Mouse (Mus musculus) 416B (cell line): ENCODE measurements around the gene Lce1f.
"Not testable (repeated sequence)": the region's sequence is repeated elsewhere in the genome, so short reads cannot be mapped to it uniquely, and the experiment has no call there.

ENCODE experiments used
- DNase-seq: peaks from one replicate; pipeline ENCODE4 v3.0.0; 2011; ENCODE audit warnings: low read depth

The Lce1f gene

DNA sequence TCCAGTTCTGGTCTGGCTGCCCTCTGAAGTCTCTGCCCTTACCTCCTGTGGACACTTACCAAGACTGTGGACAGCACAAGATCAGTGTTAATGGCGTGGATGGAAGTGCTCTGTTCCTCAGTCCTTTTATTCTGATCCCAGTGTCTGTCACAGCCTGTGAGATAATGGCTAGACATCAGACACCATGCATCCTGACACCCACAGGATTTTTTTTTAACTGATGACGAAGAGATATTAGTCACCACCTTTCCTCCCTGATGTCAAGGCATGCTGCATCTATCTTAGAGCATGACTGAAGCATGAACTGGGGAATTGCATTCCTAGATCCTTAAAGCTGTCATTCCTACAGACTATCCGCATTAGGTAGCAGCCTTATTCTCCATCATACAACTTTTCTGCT is at the start of gene Lce1f:
Gene Lce1f (minus strand): TSS at position 101 of the 400 bp plus-strand sequence.
- no peak for DNase-seq

DNA sequence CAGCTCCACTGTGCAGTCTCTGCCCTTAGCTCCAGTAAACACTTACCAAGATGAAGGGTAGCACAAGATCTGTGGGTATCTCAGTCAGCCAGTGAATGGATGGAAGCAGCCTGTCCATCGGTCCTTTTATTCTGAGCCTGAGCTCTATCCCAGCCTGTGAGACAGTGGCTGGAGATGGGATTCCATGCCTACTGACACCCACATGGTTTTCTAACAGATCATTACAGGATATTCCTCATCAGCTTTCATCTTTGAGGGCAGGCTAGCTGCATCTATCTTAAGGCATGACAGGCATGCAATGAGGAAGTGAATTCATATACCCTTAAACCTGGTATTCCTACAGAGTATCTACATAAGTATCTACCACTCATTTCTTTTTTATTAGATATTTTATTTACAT is 44.8 kb upstream of the Lce1f start, which contains the start of gene Lce1h:
Gene Lce1h (minus strand): TSS at position 101 of the 400 bp plus-strand sequence.
- no peak for DNase-seq

- DNase-seq: peak; percentile 10
These were observed 33.0 kb upstream of the Lce1f start for GRCm38 (mm10) chr3:92753197-92753596.

DNA sequence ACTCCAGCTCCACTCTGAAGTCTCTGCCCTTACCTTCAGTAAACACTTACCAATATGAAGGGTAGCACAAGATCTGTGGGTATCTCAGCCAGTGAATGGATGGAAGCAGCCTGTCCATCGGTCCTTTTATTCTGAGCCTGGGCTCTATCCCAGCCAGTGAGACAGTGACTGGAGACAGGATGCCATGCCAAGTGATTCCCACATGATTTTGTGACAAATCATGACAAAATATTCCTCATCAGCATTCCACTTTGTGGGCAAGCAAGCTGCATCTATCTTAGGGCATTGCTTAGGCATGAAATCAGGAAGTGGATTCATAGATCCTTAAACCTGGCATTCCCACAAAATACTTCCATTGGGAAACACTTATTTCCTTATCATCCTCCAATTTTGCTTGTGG is 32.1 kb upstream of the Lce1f start, which contains the start of gene Lce1g:
Gene Lce1g (minus strand): TSS at position 101 of the 400 bp plus-strand sequence.
- no peak for DNase-seq

DNA sequence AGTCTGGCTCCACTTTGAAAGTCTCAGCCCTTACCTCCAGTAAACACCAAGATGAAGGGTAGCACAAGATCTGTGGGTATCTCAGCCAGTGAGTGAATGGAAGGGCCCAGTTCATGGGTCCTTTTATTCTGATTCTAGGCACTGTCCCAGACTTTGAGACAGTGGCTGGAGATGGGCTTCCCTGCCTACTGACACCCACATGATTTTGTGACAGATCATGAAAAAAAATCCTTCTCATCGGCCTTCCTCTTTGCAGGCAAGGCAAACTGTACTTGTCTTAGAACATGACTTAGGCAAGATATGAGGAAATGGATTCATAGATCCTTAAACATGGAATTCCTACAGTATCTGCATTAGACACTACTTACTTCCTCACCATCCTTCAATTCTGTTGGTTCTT is 18.8 kb upstream of the Lce1f start, which contains the start of gene Gm38119:
Gene Gm38119 (minus strand): TSS at position 101 of the 400 bp plus-strand sequence.
- DNase-seq: no peak

DNA sequence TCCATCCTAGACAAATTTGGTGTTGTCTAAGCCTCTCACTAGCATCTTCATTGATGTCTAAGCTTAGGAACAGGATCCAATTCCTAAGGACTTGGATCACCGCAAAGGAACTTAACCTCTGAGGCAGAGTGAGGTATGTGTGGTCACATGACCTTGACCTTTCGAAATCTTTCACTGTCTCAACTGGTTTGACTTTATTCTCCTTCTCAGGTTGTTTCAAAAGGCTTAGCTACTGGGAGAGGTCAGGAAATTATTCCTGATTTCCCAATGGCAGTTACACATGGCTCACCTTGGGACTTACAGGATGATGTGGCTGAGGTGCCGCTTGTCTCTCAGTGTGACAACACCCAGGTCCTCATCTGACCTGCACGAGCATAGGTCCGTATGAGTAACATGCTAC is 2.5 kb upstream of the Lce1f start:
- no peak for DNase-seq

- DNase-seq: peak; percentile 4
These were observed 5.0 kb downstream of the Lce1f start for GRCm38 (mm10) chr3:92715122-92715521.

DNA sequence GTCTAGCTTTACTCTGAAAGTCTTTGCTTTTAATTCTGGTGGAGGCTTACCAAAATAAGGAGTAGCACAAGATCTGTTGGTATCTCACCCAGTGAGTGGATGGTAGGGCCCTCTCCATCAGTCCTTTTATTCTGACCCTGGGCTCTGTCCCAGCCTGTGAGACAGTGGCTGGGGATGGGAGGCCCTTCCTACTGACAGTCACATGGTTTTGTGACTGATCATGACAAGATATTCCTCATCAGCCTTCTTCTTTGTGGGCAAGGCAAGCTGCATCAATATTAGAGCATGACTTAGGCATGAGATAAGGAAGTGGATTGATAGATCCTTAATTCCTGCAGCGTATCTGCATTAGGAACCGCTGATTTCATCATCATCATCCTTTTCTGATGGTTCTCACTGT is 11.2 kb downstream of the Lce1f start, which contains the start of gene Lce1e:
Gene Lce1e (minus strand): TSS at position 101 of the 400 bp plus-strand sequence.
- DNase-seq: no peak

DNA sequence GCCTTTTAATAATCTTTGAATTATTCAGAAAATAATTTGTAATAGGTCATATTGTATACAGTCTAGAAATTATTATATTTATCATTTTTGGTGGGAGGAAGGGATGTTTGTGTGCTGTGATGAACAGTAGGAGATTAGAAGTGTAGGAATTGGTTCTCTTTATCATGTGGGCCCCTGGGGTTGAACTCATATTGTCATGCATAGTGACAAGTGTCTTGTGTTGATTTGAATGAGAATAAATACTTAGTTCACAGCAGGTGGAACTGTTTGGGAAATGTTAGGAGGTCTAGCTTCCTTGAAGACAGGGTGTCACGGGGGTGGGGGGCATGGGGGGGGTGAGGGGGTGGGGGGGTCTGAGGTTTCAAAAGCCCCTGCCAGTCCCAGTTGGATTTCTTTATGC is 25.5 kb downstream of the Lce1f start:
- DNase-seq: no peak

- peak; percentile 11 for DNase-seq
These were observed 28.5 kb downstream of the Lce1f start for GRCm38 (mm10) chr3:92691688-92692087.

GRCm38 (mm10) chr3:92689154-92689553 is 31.0 kb downstream of the Lce1f start:
- not testable (repeated sequence) for DNase-seq

DNA sequence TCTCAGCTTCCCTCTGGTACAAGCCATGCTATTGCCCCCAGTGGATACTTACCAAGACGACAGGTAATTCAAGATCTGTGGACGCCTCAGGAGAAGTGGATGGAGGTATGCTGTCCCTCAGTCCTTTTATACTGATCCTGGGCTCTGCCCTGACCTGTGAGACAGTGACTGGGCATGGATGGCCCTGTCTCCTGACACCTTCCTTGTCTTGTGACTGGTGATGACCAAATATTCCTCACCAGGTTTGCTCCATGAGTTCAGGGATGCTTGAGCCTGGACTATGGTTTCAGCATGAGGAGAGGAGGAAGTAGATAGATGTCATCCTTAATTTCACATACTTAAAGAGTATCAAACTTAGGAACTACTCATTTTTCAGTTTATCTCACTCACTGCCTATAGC is 33.0 kb downstream of the Lce1f start, which contains the start of gene Lce1d:
Gene Lce1d (minus strand): TSS at position 101 of the 400 bp plus-strand sequence.
- DNase-seq: no peak

GRCm38 (mm10) chr3:92678947-92679346 is 41.2 kb downstream of the Lce1f start, which contains the start of gene Lce1c:
Gene Lce1c (plus strand): TSS chr3:92679247.
- no peak for DNase-seq

GRCm38 (mm10) chr3:92670215-92670614 is 49.9 kb downstream of the Lce1f start, which contains the start of gene Lce1a2:
Gene Lce1a2 (minus strand): TSS chr3:92670315.
- no peak for DNase-seq
